Mouse (Mus musculus) cerebellum, adult 2 months (tissue): ENCODE data around the gene Dmrtc2. TPM values are rescaled to one million over a fixed set of nuclear protein-coding genes. Genes with fewer than 3 reads are reported as not detected.
A peak's percentile ranks its signal among the peaks of the same experiment; 100 is the strongest.

Experiments
- DNase-seq, 2 experiments: peaks; one replicate each; pipeline ENCODE4 v3.0.0; 2021
- H3K27ac ChIP-seq: fragments of 200-500 bp; 2 replicates; pipeline ENCODE4 v1.5.1; 2012; ENCODE audit warnings: low read length, control low read depth, inconsistent platforms; ENCODE audit not compliant: insufficient read depth
- H3K27me3 ChIP-seq: fragments of 200-500 bp; 2 replicates; pipeline ENCODE4 v1.6.1; 2012; ENCODE audit warnings: inconsistent platforms, mild to moderate bottlenecking, low read length, moderate library complexity; ENCODE audit not compliant: control insufficient read depth, insufficient read depth
- H3K4me1 ChIP-seq: fragments of 200-500 bp; 2 replicates; pipeline ENCODE4 v1.6.1; 2011; ENCODE audit warnings: low read length; ENCODE audit not compliant: control insufficient read depth, insufficient read depth
- H3K4me3 ChIP-seq: fragments of 200-500 bp; replicated peaks from 2 replicates; pipeline ENCODE3; 2011; ENCODE audit warnings: mild to moderate bottlenecking, low read depth, low read length, control low read depth; ENCODE audit not compliant: insufficient read depth
- CTCF ChIP-seq: fragments of 200-500 bp; IDR thresholded peaks from 2 replicates; pipeline ENCODE4 v1.5.1; 2011; ENCODE audit warnings: low read depth, mild to moderate bottlenecking, control low read depth, low read length, moderate library complexity, borderline replicate concordance; ENCODE audit not compliant: insufficient read depth
- POLR2A ChIP-seq: fragments of 200-500 bp; IDR thresholded peaks from 2 replicates; pipeline ENCODE4 v1.6.1; 2011; ENCODE audit warnings: low read length, control low read depth, borderline replicate concordance; ENCODE audit not compliant: insufficient read depth
- WGBS: fragments of 180-500 bp; shearing (Covaris S2); methylation state at CpG from one replicate; pipeline ENCODE4 v1.1.7; 2018; 5-methylcytosine and 5-hydroxymethylcytosine counted together
- polyA plus RNA-seq: library from polyadenylated mRNA; depleted of rRNA; stranded (reverse); fragments of >200 nt; gene quantifications from 2 replicates; pipeline ENCODE4 v1.2.3, GENCODE M21; 2012; rRNA removed

Dmrtc2 gene
- polyA plus RNA-seq, 1 experiment, result not detected

DNA sequence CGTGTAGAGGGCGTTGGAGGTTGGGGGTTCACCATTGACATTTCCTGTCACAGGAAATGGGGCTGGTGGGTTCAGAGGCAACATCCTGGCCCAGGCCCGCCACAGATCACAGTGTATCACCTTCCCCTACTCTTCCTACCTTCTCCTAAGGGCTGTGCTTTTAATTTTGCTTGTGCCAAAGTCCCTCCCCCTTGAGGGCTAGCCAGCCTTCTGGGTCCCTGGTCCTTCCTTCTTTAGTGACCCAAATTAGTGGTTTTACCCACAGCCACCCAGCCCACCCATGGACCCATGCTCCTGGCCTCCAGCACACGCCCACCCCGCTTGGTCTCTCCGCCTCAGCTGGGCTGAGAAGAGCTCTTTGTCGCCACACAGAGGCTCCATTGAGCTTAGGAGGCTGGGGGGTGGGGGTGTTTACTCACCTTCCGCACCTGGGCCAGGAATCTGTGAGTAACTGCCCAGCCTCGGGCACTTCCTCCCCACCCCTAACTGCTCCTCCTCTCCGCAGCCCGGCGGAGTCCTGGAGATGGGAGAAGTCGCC is 37.4 kb downstream of the Dmrtc2 start:
- Histone ChIP-seq H3K27ac (no peak overlapping the region), H3K4me3 (no peak overlapping the region), H3K27me3 (no peaks in the 10 kb centered on the region), H3K4me1 (peaks cover 3% of the 10 kb centered on the region; the same call in 1 of the 2 replicates)
- no peak for DNase-seq
- WGBS, result 59% methylated on average over 13 of the region's 13 CpGs
- no peak for TF ChIP-seq CTCF
- TF ChIP-seq POLR2A, result no peak

DNA sequence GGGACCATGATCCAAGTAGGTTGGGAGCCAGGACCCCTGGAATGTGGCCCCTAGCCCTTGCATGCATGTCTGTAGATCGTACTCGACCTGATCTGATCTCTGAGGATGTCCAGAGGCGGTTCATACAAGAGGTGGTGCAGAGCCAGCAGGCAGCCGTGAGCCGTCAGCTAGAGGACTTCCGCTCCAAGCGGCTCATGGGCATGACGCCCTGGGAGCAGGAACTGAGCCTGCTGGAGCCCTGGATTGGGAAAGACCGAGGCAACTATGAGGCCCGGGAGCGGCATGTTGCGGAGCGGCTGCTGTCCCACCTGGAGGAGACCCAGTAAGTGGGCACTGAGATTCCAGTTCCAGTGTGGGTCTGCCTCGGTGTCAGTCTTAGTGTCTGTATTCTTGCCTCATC is 42.6 kb downstream of the Dmrtc2 start:
- Histone ChIP-seq H3K27ac (no peak overlapping the region), H3K27me3 (no peaks in the 10 kb centered on the region), H3K4me3 (no peak overlapping the region), H3K4me1 (no peaks in the 10 kb centered on the region)
- DNase-seq, result peak; percentile 47 to 52
- TF ChIP-seq POLR2A (no peak), CTCF (no peak)
- 21% methylated on average over 14 of the region's 14 CpGs for WGBS

DNA sequence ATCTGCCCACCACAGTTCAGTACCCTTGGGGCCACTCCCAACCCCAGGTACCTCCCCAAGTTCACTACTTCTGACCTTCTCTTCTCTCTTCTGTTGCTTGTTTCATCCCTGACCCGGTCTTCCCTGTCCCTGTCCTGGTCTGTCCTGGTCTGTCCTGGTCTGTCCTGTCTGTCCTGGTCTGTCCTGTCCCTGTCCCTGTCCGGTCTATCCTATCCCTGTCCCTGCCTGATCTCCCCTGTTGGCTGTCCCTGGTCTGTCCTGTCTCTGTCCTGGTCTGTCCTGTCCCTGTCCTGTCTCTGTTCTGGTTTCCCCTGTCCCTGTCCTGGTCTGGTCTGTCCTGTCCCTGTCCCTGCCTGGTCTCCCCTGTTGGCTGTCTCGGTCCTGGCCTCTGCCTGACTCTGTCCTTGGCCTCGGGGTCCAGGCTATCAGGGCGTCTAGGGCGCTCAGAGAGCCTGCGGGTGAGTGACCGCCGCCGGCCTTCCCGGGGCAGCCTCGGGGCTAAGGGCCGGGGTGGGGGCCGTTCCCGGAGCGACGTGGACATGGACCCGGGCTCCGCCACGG is 49.0 kb downstream of the Dmrtc2 start:
- no peaks in the 10 kb centered on the region for H3K27me3 ChIP-seq
- H3K4me3 ChIP-seq, result no peak overlapping the region
- no peak for DNase-seq
- TF ChIP-seq POLR2A, result no peak
- no peak for TF ChIP-seq CTCF
- WGBS, result 83% methylated on average over 20 of the region's 20 CpGs
- no peak overlapping the region for H3K27ac ChIP-seq
- H3K4me1 ChIP-seq, result peaks cover 4% of the 10 kb centered on the region; the same call in 1 of the 2 replicates

DNA sequence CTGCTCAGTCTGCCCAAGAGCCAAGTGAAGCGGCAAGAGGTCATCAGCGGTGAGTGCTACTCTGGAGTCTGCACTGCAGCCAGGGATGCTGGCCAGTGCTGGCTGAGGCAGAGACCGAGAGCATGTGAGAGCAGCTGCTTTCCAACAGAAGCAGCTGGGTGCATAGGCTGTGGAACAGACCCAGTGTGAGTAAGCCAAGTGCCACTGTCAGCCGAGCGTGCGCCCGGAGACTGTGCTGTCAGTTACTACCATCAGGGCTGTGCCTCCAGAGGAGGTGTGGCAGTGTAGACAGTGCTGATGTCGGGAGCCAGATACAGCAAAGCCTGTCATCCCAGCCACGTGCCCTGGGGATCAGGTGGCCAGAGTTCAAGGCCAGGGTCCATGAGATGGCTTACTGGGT is 49.9 kb downstream of the Dmrtc2 start:
- peak in 1 of 2 experiments; percentile 37 for DNase-seq

More for the DNA sequence above, 49.9 kb downstream of the Dmrtc2 start:
- Histone ChIP-seq H3K27me3 (no peaks in the 10 kb centered on the region), H3K4me1 (peaks cover 4% of the 10 kb centered on the region; the same call in 1 of the 2 replicates), H3K27ac (no peak overlapping the region), H3K4me3 (no peak overlapping the region)
- WGBS, result 25% methylated on average over 9 of the region's 9 CpGs
- no peak for TF ChIP-seq CTCF
- no peak for TF ChIP-seq POLR2A

Other genes with a start within 250 kb of the Dmrtc2 start
- gene Lypd3, start 233.5 kb upstream of the Dmrtc2 start, polyA plus RNA-seq, result 0.08 TPM in 1 of 2 replicates, not detected in the other
- not detected in 2 replicates for gene Tex101, start 193.4 kb upstream of the Dmrtc2 start, polyA plus RNA-seq
- gene BC049730, start 160.8 kb upstream of the Dmrtc2 start, polyA plus RNA-seq, result not detected in 2 replicates
- gene Gm4763, start 143.1 kb upstream of the Dmrtc2 start, polyA plus RNA-seq, result not detected in 2 replicates
- gene Cd177, start 109.7 kb upstream of the Dmrtc2 start, polyA plus RNA-seq, result 0.11 and 0.17 TPM in 2 replicates
- gene Ceacam10, start 92.9 kb upstream of the Dmrtc2 start, polyA plus RNA-seq, result 0.29 and 0.30 TPM in 2 replicates
- 4.8 and 6.4 TPM in 2 replicates for gene Gm9844, start 7.8 kb upstream of the Dmrtc2 start, polyA plus RNA-seq
- not detected in 2 replicates for gene Lypd4, start 116 bp upstream of the Dmrtc2 start, polyA plus RNA-seq
- 282 and 314 TPM in 2 replicates for gene Rps19, start 14.3 kb downstream of the Dmrtc2 start, polyA plus RNA-seq
- gene Cd79a, start 27.3 kb downstream of the Dmrtc2 start, polyA plus RNA-seq, result 0.85 and 1.1 TPM in 2 replicates
- 162 and 173 TPM in 2 replicates for gene Arhgef1, start 32.9 kb downstream of the Dmrtc2 start, polyA plus RNA-seq
- gene Gm4881, start 74.4 kb downstream of the Dmrtc2 start, polyA plus RNA-seq, result 1.00 and 1.4 TPM in 2 replicates
- gene Rabac1, start 102.7 kb downstream of the Dmrtc2 start, polyA plus RNA-seq, result 637 and 648 TPM in 2 replicates
- gene Atp1a3, start 135.9 kb downstream of the Dmrtc2 start, polyA plus RNA-seq, result 1,466 and 1,473 TPM in 2 replicates
- gene Grik5, start 202.3 kb downstream of the Dmrtc2 start, polyA plus RNA-seq, result 74.6 and 77.4 TPM in 2 replicates
- 44.3 and 45.7 TPM in 2 replicates for gene Zfp574, start 202.5 kb downstream of the Dmrtc2 start, polyA plus RNA-seq